Mouse (Mus musculus): ENCODE results near the gene Rexo4.

DNA sequence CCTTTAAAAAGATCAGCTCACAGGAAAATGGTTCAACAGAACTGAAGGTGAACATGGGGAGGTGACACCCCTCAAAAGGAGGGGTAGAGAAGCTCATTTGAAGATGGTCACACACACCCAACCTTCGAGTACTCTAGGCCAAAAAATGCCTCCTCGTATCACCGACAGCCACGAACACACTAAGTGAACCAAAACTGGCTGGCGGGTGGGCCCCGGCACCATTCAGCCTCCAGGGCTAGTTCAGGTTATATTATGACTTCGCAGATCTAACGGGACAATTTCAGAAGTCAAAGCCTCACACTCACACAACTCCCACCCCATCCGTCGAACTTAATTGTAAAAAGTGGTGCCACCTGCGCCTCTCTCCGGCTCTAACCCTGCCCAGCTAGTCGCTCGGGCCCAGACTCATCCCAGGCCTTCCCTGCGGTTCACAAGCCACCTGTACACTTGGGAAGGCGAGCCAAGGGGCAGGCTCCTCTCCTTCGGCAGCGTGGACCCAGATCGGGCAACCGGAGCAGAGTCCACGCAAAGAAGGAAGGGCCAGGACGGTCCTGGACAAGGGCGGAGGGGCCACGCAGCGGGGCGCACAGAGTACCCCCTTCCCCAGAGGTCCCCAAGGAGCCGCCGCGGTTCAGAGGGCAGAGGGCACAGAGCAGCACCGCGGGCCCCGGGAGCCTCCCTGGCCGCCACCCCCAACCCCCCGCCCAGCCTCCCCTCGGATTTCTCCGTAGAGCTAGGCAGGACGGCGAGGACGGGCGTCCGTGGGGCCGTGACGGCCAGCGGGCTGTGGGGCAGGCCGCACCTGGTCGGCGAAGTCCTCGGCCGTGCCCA lies 31.5 kb downstream of the Rexo4 start:
- TF ChIP-seq EP300 (IDR thresholded peaks at IDR 0.05; ENCODE audit: insufficient read depth, low read depth, low read length): no peak
- no peak for TF ChIP-seq CTCF (IDR thresholded peaks at IDR 0.05)
- no peak for TF ChIP-seq POLR2A (IDR thresholded peaks at IDR 0.05; ENCODE audit: insufficient read depth, low read depth, low read length)

All from heart, adult 2 months (tissue).